Mouse (Mus musculus) C2C12 (cell line): ENCODE measurements around the gene Reep6. TPM values are rescaled to one million over a fixed set of nuclear protein-coding genes. Genes with fewer than 3 reads are reported as not detected.

ENCODE experiments used
- H3K27me3 ChIP-seq: one replicate; pipeline ENCODE4 v1.6.1; 2011; ENCODE audit not compliant: control insufficient read depth, insufficient read depth, insufficient read length
- H3K36me3 ChIP-seq: one replicate; pipeline ENCODE4 v1.6.1; 2011; ENCODE audit not compliant: control insufficient read depth, insufficient read depth
- H3K4me3 ChIP-seq: one replicate; pipeline ENCODE4 v1.5.1; 2011; ENCODE audit warnings: mild to moderate bottlenecking, control low read depth; ENCODE audit not compliant: poor library complexity, insufficient read depth, severe bottlenecking
- H3K79me2 ChIP-seq: one replicate; pipeline ENCODE4 v1.6.1; 2011; ENCODE audit not compliant: control insufficient read depth, insufficient read depth
- H3K79me3 ChIP-seq: one replicate; pipeline ENCODE4 v1.6.1; 2011; ENCODE audit warnings: low read depth, control low read depth
- H3ac ChIP-seq: one replicate; pipeline ENCODE3; 2011; ENCODE audit warnings: low read depth; ENCODE audit not compliant: control insufficient read depth, insufficient read length
- CEBPB ChIP-seq: IDR thresholded peaks from one replicate; pipeline ENCODE4 v1.6.1; 2011; ENCODE audit warnings: low read depth, mild to moderate bottlenecking, control low read depth, moderate library complexity
- CTCF ChIP-seq: IDR thresholded peaks from one replicate; pipeline ENCODE4 v1.5.1; 2011; ENCODE audit not compliant: control insufficient read depth, insufficient read depth, insufficient read length
- FOSL1 ChIP-seq: IDR thresholded peaks from one replicate; pipeline ENCODE4 v1.8.0; 2011; ENCODE audit warnings: mild to moderate bottlenecking, low read length; ENCODE audit not compliant: poor library complexity, insufficient read depth, severe bottlenecking
- MAX ChIP-seq: IDR thresholded peaks from one replicate; pipeline ENCODE4 v1.6.1; 2011; ENCODE audit warnings: mild to moderate bottlenecking, control low read depth
- MYOD1 ChIP-seq: IDR thresholded peaks from one replicate; pipeline ENCODE4 v1.6.1; 2011; ENCODE audit warnings: low read depth; ENCODE audit not compliant: control insufficient read depth, insufficient read length
- MYOG ChIP-seq: IDR thresholded peaks from one replicate; pipeline ENCODE4 v1.6.1; 2011; ENCODE audit not compliant: control insufficient read depth, insufficient read length; ENCODE audit errors: extremely low read depth
- USF1 ChIP-seq: IDR thresholded peaks from one replicate; pipeline ENCODE4 v1.6.1; 2011; ENCODE audit warnings: low read depth, mild to moderate bottlenecking, control low read depth, moderate library complexity
- polyA plus RNA-seq: library from polyadenylated mRNA; unstranded; fragments of >200 nt; fragmentation: generic; extraction: Trizol; gene quantifications from one replicate; pipeline ENCODE4 v1.2.1, GENCODE M21; 2012; ENCODE audit warnings: missing spikeins

Gene Reep6
- polyA plus RNA-seq, 1 experiment, result 5.9 TPM

- peaks cover 31% of the 10 kb centered on the region for H3K27me3 ChIP-seq
These were observed 30.5 kb upstream of the Reep6 start for GRCm38 (mm10) chr10:80299301-80299700.

GRCm38 (mm10) chr10:80299824-80300223 lies 29.9 kb upstream of the Reep6 start:
- TF ChIP-seq CTCF, result no peak
- TF ChIP-seq USF1, result no peak
- TF ChIP-seq FOSL1, result no peak
- no peak for TF ChIP-seq MAX
- TF ChIP-seq MYOD1, result no peak
- TF ChIP-seq CEBPB, result no peak
- TF ChIP-seq MYOG, result no peak
- H3K27me3 ChIP-seq, result peaks cover 32% of the 10 kb centered on the region

More at GRCm38 (mm10) chr10:80299301-80299700, 30.5 kb upstream of the Reep6 start:
- Histone ChIP-seq H3K79me2 (peaks cover 9% of the 10 kb centered on the region), H3K79me3 (no peaks in the 10 kb centered on the region), H3K36me3 (peaks cover 12% of the 10 kb centered on the region), H3K4me3 (no peak overlapping the region), H3ac (no peak overlapping the region)
- TF ChIP-seq MYOD1, result no peak
- no peak for TF ChIP-seq MYOG
- no peak for TF ChIP-seq CTCF
- TF ChIP-seq USF1, result no peak
- TF ChIP-seq FOSL1, result no peak
- no peak for TF ChIP-seq CEBPB
- no peak for TF ChIP-seq MAX

GRCm38 (mm10) chr10:80300672-80301181 lies 29.0 kb upstream of the Reep6 start:
- no peaks in the 10 kb centered on the region for H3K79me2 ChIP-seq
- H3K36me3 ChIP-seq, result no peaks in the 10 kb centered on the region
- no peaks in the 10 kb centered on the region for H3K79me3 ChIP-seq
- TF ChIP-seq MAX (no peak), FOSL1 (no peak), MYOG (no peak), MYOD1 (no peak), CTCF (no peak), CEBPB (no peak), USF1 (no peak)
- no peak overlapping the region for H3K4me3 ChIP-seq
- H3ac ChIP-seq, result no peak overlapping the region
- H3K27me3 ChIP-seq, result peaks cover 41% of the 10 kb centered on the region

More at GRCm38 (mm10) chr10:80299824-80300223, 29.9 kb upstream of the Reep6 start:
- Histone ChIP-seq H3K79me2 (peaks cover 4% of the 10 kb centered on the region), H3K36me3 (peaks cover 7% of the 10 kb centered on the region), H3ac (no peak overlapping the region), H3K79me3 (no peaks in the 10 kb centered on the region), H3K4me3 (no peak overlapping the region)

GRCm38 (mm10) chr10:80301256-80302081 lies 28.3 kb upstream of the Reep6 start:
- no peaks in the 10 kb centered on the region for H3K79me3 ChIP-seq
- H3ac ChIP-seq, result no peak overlapping the region
- no peaks in the 10 kb centered on the region for H3K36me3 ChIP-seq
- no peak overlapping the region for H3K4me3 ChIP-seq
- H3K79me2 ChIP-seq, result no peaks in the 10 kb centered on the region
- peaks cover 46% of the 10 kb centered on the region for H3K27me3 ChIP-seq
- no peak for TF ChIP-seq CEBPB
- no peak for TF ChIP-seq USF1
- no peak for TF ChIP-seq MAX
- no peak for TF ChIP-seq FOSL1
- TF ChIP-seq CTCF, result no peak
- no peak for TF ChIP-seq MYOD1
- no peak for TF ChIP-seq MYOG

- TF ChIP-seq MYOD1 (no peak), MYOG (no peak), MAX (no peak), CEBPB (no peak), CTCF (no peak), FOSL1 (no peak), USF1 (no peak)
These were observed 27.7 kb upstream of the Reep6 start for GRCm38 (mm10) chr10:80302082-80302355.

GRCm38 (mm10) chr10:80302471-80302881 lies 27.3 kb upstream of the Reep6 start:
- Histone ChIP-seq H3K4me3 (no peak overlapping the region), H3K79me3 (no peaks in the 10 kb centered on the region), H3ac (no peak overlapping the region), H3K79me2 (no peaks in the 10 kb centered on the region), H3K27me3 (peaks cover 55% of the 10 kb centered on the region), H3K36me3 (no peaks in the 10 kb centered on the region)
- TF ChIP-seq MAX (no peak), CTCF (no peak), MYOD1 (no peak), FOSL1 (no peak), MYOG (no peak), USF1 (no peak), CEBPB (no peak)

More at GRCm38 (mm10) chr10:80302082-80302355, 27.7 kb upstream of the Reep6 start:
- H3K4me3 ChIP-seq, result no peak overlapping the region
- H3ac ChIP-seq, result no peak overlapping the region
- H3K79me3 ChIP-seq, result no peaks in the 10 kb centered on the region
- H3K79me2 ChIP-seq, result no peaks in the 10 kb centered on the region
- no peaks in the 10 kb centered on the region for H3K36me3 ChIP-seq
- peaks cover 51% of the 10 kb centered on the region for H3K27me3 ChIP-seq
